Mouse (Mus musculus) stomach, embryonic 15.5 days (tissue): ENCODE data around the gene Usmg5. TPM values are rescaled to one million over a fixed set of nuclear protein-coding genes. Genes with fewer than 3 reads are reported as not detected.

Experiments
- ATAC-seq: fragments of 200-750 bp; cut with Nextera tagmentation; 2 replicates; pipeline ENCODE4 v1.8.0; 2017; ENCODE audit warnings: low read depth, moderate number of reproducible peaks, moderate TSS enrichment; ENCODE audit not compliant: insufficient read depth, low FRiP score
- H3K27ac ChIP-seq: fragments of 300-500 bp; sonication (generic); 2 replicates; pipeline ENCODE4 v1.5.1; 2015; ENCODE audit warnings: mild to moderate bottlenecking, inconsistent platforms
- H3K27me3 ChIP-seq: fragments of 300-500 bp; sonication (generic); replicated peaks from 2 replicates; pipeline ENCODE4 v1.6.1; 2015; ENCODE audit warnings: inconsistent platforms
- H3K36me3 ChIP-seq: fragments of 300-500 bp; sonication (generic); 2 replicates; pipeline ENCODE4 v1.6.1; 2015; ENCODE audit warnings: inconsistent platforms
- H3K4me1 ChIP-seq: fragments of 300-500 bp; sonication (generic); 2 replicates; pipeline ENCODE4 v1.6.1; 2015; ENCODE audit warnings: inconsistent platforms
- H3K4me2 ChIP-seq: fragments of 300-500 bp; sonication (generic); 2 replicates; pipeline ENCODE4 v1.6.1; 2015; ENCODE audit warnings: mild to moderate bottlenecking, inconsistent platforms
- H3K4me3 ChIP-seq: fragments of 300-500 bp; sonication (generic); replicated peaks from 2 replicates; pipeline ENCODE4 v1.5.1; 2015; ENCODE audit warnings: inconsistent platforms
- H3K9ac ChIP-seq: fragments of 300-500 bp; sonication (generic); 2 replicates; pipeline ENCODE4 v1.6.1; 2015; ENCODE audit warnings: inconsistent platforms
- H3K9me3 ChIP-seq: fragments of 300-500 bp; sonication (generic); 2 replicates; pipeline ENCODE4 v1.6.1; 2016; ENCODE audit warnings: inconsistent platforms
- WGBS: fragments of 180-500 bp; shearing (Covaris S2); methylation state at CpG from one replicate; pipeline ENCODE4 v1.1.7; 2015; 5-methylcytosine and 5-hydroxymethylcytosine counted together
- polyA plus RNA-seq: library from polyadenylated mRNA; unstranded; fragments of >200 nt; fragmentation: Nextera tagmentation; extraction: Ambion mirVana; gene quantifications from 2 replicates; pipeline ENCODE4 v1.2.1, GENCODE M21; 2015

The Usmg5 gene
- polyA plus RNA-seq, 1 experiment from 2014 or later = 1,167 TPM

DNA sequence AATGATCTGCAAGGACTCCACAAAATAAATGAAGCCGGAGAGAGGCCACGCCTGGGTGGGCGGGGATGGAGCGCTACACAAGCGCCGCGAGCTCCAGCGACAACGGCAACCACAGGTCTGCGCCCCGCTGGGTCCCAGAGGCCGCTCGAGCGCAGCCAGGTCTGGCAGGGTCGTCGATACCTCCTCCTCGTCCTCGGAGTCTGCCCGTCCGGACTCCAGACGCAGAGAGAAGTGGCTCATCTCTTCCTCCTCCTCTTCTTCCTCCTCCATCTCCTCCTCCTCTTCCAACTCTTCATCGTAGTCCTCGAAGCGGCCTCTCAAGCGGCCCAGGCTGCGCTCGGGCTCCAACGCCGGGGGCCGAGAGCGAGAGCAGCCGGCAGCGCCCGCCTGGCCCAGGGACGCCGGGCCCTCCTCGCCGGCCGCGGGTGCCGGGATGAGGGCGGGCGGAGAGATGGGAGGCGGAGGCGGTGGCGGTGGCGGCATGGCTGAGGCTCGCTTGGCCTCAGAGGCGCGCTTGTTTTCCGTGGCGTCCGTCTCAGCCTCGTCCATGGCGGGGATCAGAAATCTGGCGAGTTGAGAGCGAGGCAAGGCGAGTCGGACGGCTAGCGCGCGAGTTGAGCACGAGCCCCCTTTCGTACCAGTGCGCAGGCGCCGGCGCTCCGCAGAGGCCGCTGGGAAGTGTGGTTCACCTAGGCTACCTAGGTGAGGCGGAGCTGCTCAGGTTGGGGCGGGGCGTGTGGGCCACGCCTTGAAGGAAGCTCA lies 40.0 kb downstream of the Usmg5 start, which contains the start of gene Pcgf6:
Pcgf6 (minus strand) TSS at position 636 of the 762 bp plus-strand sequence.
- peak within 1 kb of the TSS; percentile 79 for H3K4me2 ChIP-seq
- under 1% methylated on average over 73 of the region's 75 CpGs for WGBS

DNA sequence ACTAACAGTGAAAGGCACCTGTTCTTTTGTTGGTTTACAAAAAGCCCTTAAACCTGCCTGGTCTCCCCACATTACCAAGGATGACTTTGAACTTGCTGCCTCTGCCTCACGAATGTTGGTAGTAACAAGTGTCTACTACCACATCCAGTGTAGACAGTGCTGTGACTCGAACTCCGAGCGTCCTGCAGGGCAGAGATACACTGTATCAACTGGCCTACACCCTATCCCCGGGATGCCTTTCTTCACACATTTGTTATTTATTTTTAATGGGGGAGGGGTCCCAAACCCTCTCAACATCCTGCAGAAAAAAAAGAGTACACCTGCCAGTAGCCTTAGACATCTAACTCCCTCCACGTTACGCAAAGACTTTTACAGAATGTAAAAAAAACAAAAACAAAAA lies 40.6 kb downstream of the Usmg5 start:
- Histone ChIP-seq H3K4me1 (peaks cover 16% of the 10 kb centered on the region), H3K4me2 (peak overlapping the region; percentile 79), H3K9me3 (no peaks in the 10 kb centered on the region), H3K9ac (peak overlapping the region; percentile 69; the same call in 1 of the 2 replicates), H3K36me3 (peaks cover 5% of the 10 kb centered on the region; the same call in 1 of the 2 replicates), H3K4me3 (peak overlapping the region; percentile 86), H3K27ac (peak overlapping the region; percentile 90; the same call in 1 of the 2 replicates), H3K27me3 (no peaks in the 10 kb centered on the region)
- 6% methylated on average over 7 of the region's 7 CpGs for WGBS
- no peak for ATAC-seq

More for the DNA sequence above, 40.0 kb downstream of the Usmg5 start, which contains the start of gene Pcgf6:
- Histone ChIP-seq H3K9ac (peak within 1 kb of the TSS; percentile 69), H3K9me3 (no peaks in the 10 kb centered on the region), H3K27ac (peak within 1 kb of the TSS; percentile 90), H3K4me3 (peak within 1 kb of the TSS; percentile 86), H3K36me3 (peaks cover 5% of the 10 kb centered on the region; the same call in 1 of the 2 replicates), H3K4me1 (peaks cover 16% of the 10 kb centered on the region), H3K27me3 (no peaks in the 10 kb centered on the region)
- peak; percentile 88 for ATAC-seq

DNA sequence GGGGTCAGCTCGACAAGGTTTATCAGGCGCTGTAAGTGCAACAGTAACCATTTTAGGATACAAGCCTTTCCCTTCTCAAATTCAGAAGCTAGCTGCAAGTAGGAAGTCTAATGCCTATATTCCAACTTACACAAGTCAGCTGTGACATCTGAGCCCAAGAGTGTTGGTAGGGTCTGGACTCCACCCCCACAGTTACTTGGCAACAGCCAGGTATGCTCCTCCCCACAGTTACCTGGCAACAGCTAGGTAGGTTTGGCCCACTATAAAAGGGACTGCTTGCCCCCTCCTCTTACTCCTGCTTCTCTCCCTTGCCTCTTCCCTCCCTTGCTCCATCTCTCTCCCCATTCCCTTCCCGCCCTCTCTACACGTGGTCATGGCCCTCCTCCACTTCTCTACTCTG lies 41.4 kb downstream of the Usmg5 start:
- Histone ChIP-seq H3K4me3 (no peak overlapping the region), H3K36me3 (peaks cover 5% of the 10 kb centered on the region; the same call in 1 of the 2 replicates), H3K27me3 (no peaks in the 10 kb centered on the region), H3K9ac (no peak overlapping the region), H3K4me2 (peak overlapping the region; percentile 79; the same call in 1 of the 2 replicates), H3K9me3 (no peaks in the 10 kb centered on the region), H3K4me1 (peaks cover 16% of the 10 kb centered on the region), H3K27ac (no peak overlapping the region)
- ATAC-seq = no peak
- 57% methylated on average over 4 of the region's 4 CpGs for WGBS

DNA sequence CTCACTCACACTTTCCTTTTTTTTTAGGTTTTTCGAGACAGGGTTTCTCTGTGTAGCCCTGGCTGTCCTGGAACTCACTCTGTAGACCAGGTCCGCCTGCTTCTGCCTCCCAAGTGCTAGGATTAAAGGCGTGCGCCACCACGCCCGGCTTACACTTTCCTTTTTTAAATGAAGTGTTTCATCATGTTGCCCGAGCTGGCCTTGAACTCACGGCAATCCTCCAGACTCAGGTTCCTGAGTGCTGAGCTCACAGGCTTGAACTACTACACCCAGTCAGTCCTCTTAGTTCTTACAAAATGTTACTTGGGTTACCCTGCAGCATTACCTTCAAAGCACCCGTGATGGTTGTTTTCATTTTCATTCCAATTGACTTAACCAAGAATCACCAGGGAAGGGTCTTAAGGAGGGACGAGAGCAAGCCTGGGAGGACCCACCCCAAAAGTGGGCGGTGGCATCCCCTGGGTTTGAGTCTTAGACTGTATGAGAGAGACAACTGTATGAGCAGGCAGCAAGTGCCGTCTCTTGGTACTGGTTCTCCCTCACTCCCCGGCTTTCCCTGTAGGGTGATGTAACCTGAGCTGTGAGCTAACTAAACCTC lies 43.1 kb downstream of the Usmg5 start:
- ATAC-seq = no peak
- no peak overlapping the region for H3K27ac ChIP-seq
- H3K9ac ChIP-seq = no peak overlapping the region
- 87% methylated on average over 13 of the region's 13 CpGs for WGBS
- no peaks in the 10 kb centered on the region for H3K9me3 ChIP-seq
- no peaks in the 10 kb centered on the region for H3K27me3 ChIP-seq
- peaks cover 16% of the 10 kb centered on the region for H3K4me1 ChIP-seq
- peaks cover 5% of the 10 kb centered on the region; the same call in 1 of the 2 replicates for H3K36me3 ChIP-seq
- no peak overlapping the region for H3K4me3 ChIP-seq
- no peak overlapping the region for H3K4me2 ChIP-seq

DNA sequence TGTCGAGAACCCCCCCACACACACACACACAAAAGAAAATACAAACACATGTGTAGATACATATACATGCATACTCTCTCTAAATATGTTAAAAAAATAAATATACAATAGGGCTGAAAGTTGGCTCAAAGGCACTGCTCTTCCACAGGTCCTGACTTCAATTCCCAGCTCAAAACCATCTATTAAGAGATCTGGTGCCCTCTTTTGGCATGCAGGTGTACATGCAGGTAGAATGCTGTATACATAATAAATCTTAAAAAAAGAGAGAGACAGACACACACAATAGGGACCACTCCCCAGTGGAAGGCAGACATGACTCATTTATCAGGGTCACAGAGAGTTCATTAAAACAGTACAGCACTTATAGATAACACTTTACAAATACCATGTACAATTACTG lies 44.1 kb downstream of the Usmg5 start:
- H3K27me3 ChIP-seq = no peaks in the 10 kb centered on the region
- no peak overlapping the region for H3K4me3 ChIP-seq
- ATAC-seq = no peak
- H3K4me2 ChIP-seq = no peak overlapping the region
- H3K4me1 ChIP-seq = peaks cover 16% of the 10 kb centered on the region
- no peak overlapping the region for H3K27ac ChIP-seq
- WGBS = 96% methylated on average over 1 of the region's 1 CpGs
- peaks cover 5% of the 10 kb centered on the region for H3K36me3 ChIP-seq
- H3K9ac ChIP-seq = no peak overlapping the region
- H3K9me3 ChIP-seq = no peaks in the 10 kb centered on the region

DNA sequence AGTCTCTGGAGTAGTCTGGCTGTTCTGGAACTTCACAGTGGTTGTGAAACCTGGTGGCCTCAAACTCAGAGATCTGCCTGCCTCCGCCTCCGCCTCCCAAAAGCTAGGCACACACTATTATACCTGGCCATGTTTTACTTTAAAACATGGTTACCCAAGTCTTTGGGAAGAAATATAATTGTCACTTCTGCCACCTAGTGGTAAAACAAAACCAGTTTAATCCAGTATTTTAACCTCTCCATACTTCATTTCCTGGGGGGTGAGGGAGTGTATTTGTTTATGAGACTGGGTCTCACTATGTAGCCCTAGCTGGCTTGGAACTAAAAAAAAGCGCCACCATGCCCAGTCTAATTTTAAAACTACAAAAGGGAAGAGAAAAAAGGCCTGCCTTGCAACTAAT lies 46.8 kb downstream of the Usmg5 start:
- ATAC-seq = no peak
- 80% methylated on average over 3 of the region's 3 CpGs for WGBS
- peaks cover 7% of the 10 kb centered on the region for H3K36me3 ChIP-seq

DNA sequence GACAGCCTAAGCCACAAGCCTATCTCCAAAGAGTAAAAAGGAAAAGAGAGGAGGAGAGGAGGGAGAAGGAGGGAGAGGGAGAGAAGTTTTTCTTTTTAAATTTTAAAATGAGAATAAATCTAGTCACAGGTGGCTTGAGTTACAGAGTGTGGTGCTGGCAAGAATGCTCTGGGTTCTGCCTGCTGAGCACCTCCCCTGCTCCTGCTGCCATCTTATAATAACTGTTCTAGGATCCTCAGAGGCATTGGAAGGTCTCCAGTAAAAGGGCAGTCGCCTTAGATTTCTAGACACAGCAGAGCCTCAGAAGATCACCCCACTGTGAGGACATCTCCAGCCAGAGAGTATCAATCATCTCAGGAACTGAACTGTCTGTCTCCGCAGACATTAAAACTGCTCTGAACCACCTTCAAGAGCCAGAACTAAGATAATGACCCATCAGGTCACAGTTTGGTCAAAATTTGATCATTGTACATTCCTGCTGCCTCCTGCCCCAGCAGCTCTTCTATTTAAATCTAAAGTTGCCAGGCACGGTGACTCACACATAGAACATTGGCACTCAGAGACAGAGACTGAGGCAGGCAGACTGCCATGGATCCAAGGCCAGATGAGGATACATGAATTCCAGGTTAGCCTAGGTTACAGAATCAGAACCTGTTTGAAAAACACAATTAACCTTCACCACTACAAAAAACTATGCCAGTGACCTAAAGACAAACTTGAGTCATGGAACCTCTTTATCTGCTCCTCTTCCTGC lies 49.5 kb downstream of the Usmg5 start:
- H3K27me3 ChIP-seq = no peaks in the 10 kb centered on the region
- H3K9me3 ChIP-seq = no peaks in the 10 kb centered on the region
- no peak overlapping the region for H3K27ac ChIP-seq
- H3K36me3 ChIP-seq = peaks cover 5% of the 10 kb centered on the region; the same call in 1 of the 2 replicates
- no peak overlapping the region for H3K9ac ChIP-seq
- 84% methylated on average over 3 of the region's 3 CpGs for WGBS
- H3K4me2 ChIP-seq = no peak overlapping the region
- H3K4me3 ChIP-seq = no peak overlapping the region
- H3K4me1 ChIP-seq = no peaks in the 10 kb centered on the region
- ATAC-seq = no peak

More for the DNA sequence above, 46.8 kb downstream of the Usmg5 start:
- Histone ChIP-seq H3K4me3 (no peak overlapping the region), H3K9me3 (no peaks in the 10 kb centered on the region), H3K4me2 (no peak overlapping the region), H3K4me1 (no peaks in the 10 kb centered on the region), H3K27ac (no peak overlapping the region), H3K9ac (no peak overlapping the region), H3K27me3 (no peaks in the 10 kb centered on the region)

DNA sequence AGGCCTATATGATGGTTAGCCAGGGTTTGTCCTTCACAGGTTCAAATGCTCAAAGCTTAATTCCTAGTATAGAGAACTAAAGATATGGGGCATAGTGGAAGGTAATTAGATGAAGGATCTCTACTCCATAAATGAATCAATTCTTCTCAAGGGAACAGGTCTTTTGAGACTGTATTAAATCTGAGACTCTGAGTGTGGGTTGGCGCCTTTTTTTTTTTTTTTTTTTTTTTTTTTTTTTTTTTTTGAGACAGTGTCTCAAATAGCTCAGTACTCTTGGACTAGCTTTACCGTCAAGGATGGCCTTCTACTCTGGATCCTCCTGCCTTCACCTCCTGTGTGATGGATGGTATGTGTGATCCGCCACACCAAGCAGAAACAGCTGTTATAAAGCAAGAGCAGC lies 53.9 kb downstream of the Usmg5 start:
- WGBS = 82% methylated on average over 3 of the region's 3 CpGs
- Histone ChIP-seq H3K4me2 (no peak overlapping the region), H3K36me3 (peaks cover 12% of the 10 kb centered on the region; the same call in 1 of the 2 replicates)

DNA sequence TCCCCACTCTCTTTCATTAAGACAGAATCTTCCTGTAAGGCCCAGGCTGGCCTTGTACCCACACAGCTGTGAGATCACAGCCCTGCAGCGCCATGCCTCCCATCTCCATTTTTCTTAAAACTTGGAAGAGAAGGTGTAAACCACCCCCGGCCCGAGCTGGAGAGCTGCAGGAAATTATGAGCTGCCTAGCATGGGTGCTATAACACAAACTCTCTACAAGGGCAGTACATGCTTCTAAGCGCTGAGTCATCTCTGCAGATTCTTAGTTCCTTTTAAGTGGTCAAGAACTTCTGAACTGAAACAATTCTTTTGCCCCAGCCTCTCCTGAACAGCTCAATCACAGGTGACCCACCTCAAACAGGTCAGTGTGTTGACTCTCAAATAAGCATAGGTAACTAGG lies 55.5 kb downstream of the Usmg5 start:
- 78% methylated on average over 4 of the region's 4 CpGs for WGBS
- no peak overlapping the region for H3K4me2 ChIP-seq
- no peaks in the 10 kb centered on the region for H3K27me3 ChIP-seq
- H3K4me3 ChIP-seq = no peak overlapping the region
- no peaks in the 10 kb centered on the region for H3K9me3 ChIP-seq
- H3K4me1 ChIP-seq = no peaks in the 10 kb centered on the region
- no peak overlapping the region for H3K27ac ChIP-seq
- H3K9ac ChIP-seq = no peak overlapping the region
- H3K36me3 ChIP-seq = peaks cover 10% of the 10 kb centered on the region; the same call in 1 of the 2 replicates
- ATAC-seq = no peak

More for the DNA sequence above, 53.9 kb downstream of the Usmg5 start:
- Histone ChIP-seq H3K27me3 (no peaks in the 10 kb centered on the region), H3K4me1 (no peaks in the 10 kb centered on the region), H3K9me3 (no peaks in the 10 kb centered on the region), H3K4me3 (no peak overlapping the region), H3K27ac (no peak overlapping the region), H3K9ac (no peak overlapping the region)
- ATAC-seq = no peak
